Mouse (Mus musculus): ENCODE measurements around the gene Ung.

Ung gene

GRCm38 (mm10) chr5:114170345-114170744 is 40.2 kb downstream of the Ung start:
- no peak for DNase-seq (ENCODE audit: low spot score in 2 of 2)

DNA sequence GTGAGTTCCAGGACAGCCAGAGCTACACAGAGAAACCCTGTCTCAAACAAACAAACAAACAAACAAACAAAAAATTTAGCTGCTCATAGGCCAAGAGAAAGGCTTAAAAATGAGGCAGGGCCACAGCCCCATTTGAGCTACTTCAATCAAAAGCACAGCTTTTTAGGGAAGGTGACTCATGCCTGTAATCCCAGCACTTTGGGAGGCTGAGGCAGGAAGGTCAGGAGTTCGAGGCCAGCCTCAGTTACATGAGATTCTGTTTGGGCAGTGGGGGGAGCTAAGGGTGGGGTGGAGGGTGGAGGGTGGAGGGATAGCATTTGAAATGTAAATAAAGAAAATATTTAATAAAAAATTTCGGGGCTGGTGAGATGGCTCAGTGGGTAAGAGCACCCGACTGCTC is 42.8 kb downstream of the Ung start:
- no peak for DNase-seq (ENCODE audit: low spot score in 2 of 2)

DNA sequence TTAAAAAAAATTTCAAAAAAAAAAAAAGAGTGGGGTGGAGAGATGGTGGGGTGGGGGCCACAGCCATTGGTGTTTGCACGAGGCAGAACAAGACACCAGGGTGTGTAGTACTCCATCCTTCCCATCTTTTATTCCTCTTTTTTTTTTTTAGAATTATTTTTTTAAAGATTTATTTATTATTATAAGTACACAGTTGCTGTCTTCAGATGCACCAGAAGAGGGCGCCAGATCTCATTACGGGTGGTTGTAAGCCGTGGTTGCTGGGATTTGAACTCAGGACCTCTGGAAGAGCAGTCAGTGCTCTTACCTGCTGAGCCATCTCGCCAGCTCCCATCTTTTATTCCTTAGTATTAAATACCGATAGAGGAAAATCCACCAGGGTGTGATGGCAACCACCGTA is 43.3 kb downstream of the Ung start:
- no peak for DNase-seq (ENCODE audit: low spot score in 2 of 2)

- DNase-seq (ENCODE audit: low spot score in 2 of 2), result no peak
Observed at GRCm38 (mm10) chr5:114173877-114174581, 43.8 kb downstream of the Ung start.

- no peak for DNase-seq (ENCODE audit: low spot score in 2 of 2)
Observed at GRCm38 (mm10) chr5:114174639-114175038, 44.5 kb downstream of the Ung start.

GRCm38 (mm10) chr5:114175596-114176171 is 45.5 kb downstream of the Ung start:
- DNase-seq (ENCODE audit: low spot score in 2 of 2), result peak; percentile 68 to 71

DNA sequence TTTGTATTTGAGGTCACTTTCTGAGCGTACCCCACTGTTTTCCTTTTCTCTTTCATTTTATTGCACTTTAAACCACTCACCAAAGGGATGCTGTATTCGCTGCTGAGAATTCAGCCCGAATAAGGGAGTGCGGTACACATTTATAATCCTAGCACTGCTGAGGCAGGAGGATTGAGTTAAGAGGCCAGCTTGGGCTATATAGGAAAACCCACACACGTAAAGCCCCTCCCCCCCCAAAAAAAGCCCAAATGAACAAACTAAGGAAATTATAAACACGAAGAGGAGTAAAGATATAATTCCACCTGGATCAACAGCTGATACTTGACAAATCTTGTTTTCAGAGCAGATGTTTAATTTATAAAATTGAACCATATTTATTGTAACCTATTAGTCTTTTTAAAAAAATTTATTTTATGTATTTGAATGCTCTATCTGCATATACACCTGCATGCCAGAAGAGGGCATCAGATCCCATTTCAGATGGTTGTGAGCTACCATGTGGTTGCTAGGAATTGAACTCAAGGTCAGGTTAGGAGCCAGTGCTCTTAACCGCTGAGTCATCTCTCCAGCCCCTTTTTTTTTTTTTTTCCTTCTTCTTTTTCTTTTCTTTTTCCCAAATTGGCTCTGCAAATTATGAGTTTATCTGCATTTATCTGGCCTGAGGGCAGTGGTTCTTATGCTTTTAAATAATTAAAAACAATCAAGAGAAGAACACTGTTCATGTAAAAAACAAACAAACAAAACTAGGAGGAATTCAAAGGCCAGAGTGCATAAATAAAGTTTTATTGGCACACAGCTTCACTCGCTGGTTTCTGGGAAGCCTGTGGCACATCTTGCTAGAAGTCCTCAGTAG is 46.6 kb downstream of the Ung start:
- no peak for DNase-seq (ENCODE audit: low spot score in 2 of 2)

GRCm38 (mm10) chr5:114177966-114178719 is 48.0 kb downstream of the Ung start:
- no peak for DNase-seq (ENCODE audit: low spot score in 2 of 2)

DNA sequence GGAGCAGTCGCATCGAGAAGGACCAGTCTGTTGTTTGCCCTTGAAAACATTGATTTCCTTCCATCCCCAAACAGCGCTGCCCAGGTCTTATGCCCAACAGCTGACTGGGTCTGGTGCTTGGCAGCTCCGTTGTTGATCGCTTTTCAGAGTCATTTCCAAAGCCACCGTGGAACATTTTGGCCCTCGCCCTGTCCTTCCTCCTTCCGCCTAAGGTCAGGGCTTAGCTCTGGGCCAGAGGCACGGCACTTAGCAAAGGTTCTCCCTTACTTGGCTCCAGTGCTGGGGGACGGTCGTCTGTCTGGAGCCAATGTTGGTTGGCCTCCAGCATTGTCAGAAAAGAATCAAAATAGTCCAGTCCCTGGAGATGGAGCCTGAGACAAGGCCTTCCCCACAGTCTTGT is 49.4 kb downstream of the Ung start:
- no peak for DNase-seq (ENCODE audit: low spot score in 2 of 2)

DNA sequence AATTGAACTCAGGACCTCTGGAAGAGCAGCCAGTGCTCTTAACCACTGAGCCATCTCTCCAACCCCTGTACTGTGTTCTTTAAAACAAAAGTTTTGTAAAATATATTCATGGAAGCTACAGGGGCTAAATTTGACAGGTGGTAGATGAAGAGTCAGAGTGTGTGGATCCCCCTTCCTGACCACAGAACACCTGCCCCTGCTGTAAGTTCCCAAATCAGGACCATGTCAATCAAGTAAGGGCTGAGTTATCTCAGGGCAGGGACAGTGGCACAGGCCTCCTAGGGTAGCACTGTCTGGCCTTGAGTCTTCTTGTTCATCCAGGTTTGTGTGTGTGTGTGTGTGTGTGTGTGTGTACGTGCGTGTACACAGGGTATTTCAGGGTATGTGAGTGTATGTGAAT is 53.3 kb downstream of the Ung start:
- no peak for DNase-seq (ENCODE audit: low spot score in 2 of 2)

- no peak for DNase-seq (ENCODE audit: low spot score in 2 of 2)
Observed at GRCm38 (mm10) chr5:114187108-114187507, 56.9 kb downstream of the Ung start.

All from spleen, postnatal 14 days (tissue).